Mouse (Mus musculus) neural tube, embryonic 12.5 days (tissue): ENCODE results near the gene Chst11. TPM values are rescaled to one million over a fixed set of nuclear protein-coding genes. Genes with fewer than 3 reads are reported as not detected.
A peak's percentile ranks its signal among the peaks of the same experiment; 100 is the strongest.

Source experiments
- ATAC-seq: fragments of 200-750 bp; cut with Nextera tagmentation; 2 replicates; pipeline ENCODE4 v1.8.0; 2017; ENCODE audit warnings: low read depth, mild to moderate bottlenecking, moderate TSS enrichment, moderate library complexity; ENCODE audit not compliant: low FRiP score
- H3K27ac ChIP-seq: fragments of 300-500 bp; sonication (generic); 2 replicates; pipeline ENCODE4 v1.5.1; 2016
- H3K27me3 ChIP-seq: fragments of 300-500 bp; sonication (generic); replicated peaks from 2 replicates; pipeline ENCODE4 v1.6.1; 2016; ENCODE audit warnings: mild to moderate bottlenecking
- H3K36me3 ChIP-seq: fragments of 300-500 bp; sonication (generic); 2 replicates; pipeline ENCODE4 v1.6.1; 2016; ENCODE audit warnings: mild to moderate bottlenecking
- H3K4me1 ChIP-seq: fragments of 300-500 bp; sonication (generic); 2 replicates; pipeline ENCODE4 v1.6.1; 2016
- H3K4me2 ChIP-seq: fragments of 300-500 bp; sonication (generic); replicated peaks from 2 replicates; pipeline ENCODE4 v1.6.1; 2016; ENCODE audit warnings: mild to moderate bottlenecking
- H3K4me3 ChIP-seq: fragments of 300-500 bp; sonication (generic); 2 replicates; pipeline ENCODE4 v1.5.1; 2016
- H3K9ac ChIP-seq: fragments of 300-500 bp; sonication (generic); 2 replicates; pipeline ENCODE4 v1.6.1; 2016; ENCODE audit warnings: mild to moderate bottlenecking
- H3K9me3 ChIP-seq: fragments of 300-500 bp; sonication (generic); 2 replicates; pipeline ENCODE4 v1.6.1; 2016; ENCODE audit warnings: mild to moderate bottlenecking
- WGBS: fragments of 180-500 bp; shearing (Covaris S2); methylation state at CpG from one replicate; pipeline ENCODE4 v1.1.7; 2016; 5-methylcytosine and 5-hydroxymethylcytosine counted together
- polyA plus RNA-seq: library from polyadenylated mRNA; unstranded; fragments of >200 nt; fragmentation: Nextera tagmentation; extraction: Ambion mirVana; gene quantifications from 2 replicates; pipeline ENCODE4 v1.2.1, GENCODE M21; 2016

Gene Chst11
- polyA plus RNA-seq, 1 experiment from 2014 or later = 3.1 TPM

DNA sequence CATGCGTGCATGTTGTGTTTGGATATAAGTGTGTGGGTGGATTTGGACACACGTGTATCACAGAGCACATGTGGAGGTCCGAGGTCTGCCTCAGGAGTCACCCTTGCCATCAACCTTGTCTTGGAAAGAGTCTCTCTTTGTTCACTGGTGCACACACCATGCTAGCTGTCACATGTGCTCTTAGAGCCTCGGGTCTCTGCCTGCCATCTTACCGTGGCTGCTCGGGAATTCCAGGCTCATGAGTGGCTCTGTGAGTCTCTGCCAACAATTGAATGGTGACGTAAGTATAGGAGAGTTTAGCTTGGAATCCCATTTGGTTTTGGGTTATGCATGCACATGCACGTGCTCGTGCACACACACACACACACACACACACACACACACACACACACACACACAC lies 214.0 kb downstream of the Chst11 start:
- Histone ChIP-seq H3K4me1 (no peaks in the 10 kb centered on the region), H3K4me3 (no peak overlapping the region), H3K9ac (no peak overlapping the region), H3K27ac (no peak overlapping the region), H3K27me3 (no peaks in the 10 kb centered on the region), H3K36me3 (no peaks in the 10 kb centered on the region), H3K4me2 (no peak overlapping the region), H3K9me3 (no peaks in the 10 kb centered on the region)
- no peak for ATAC-seq
- 81% methylated on average over 9 of the region's 9 CpGs for WGBS

DNA sequence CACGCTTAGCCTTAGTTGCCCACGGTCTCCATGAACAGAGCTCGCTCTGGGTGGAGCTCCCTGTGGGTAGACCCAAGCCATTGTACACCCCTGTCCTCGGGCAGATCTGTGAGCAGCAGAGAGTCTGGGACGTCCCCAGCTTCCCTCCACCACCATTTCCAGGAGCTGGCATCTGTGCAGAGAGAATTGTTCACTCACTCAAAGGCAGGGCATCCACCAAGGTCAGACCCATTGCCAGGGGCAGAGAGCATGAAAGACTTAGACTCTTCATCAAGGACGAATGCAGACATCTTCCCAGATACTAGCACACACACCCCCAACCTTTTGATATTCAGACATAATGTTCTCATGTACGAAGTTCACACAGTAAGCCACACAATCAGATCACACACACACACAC lies 216.2 kb downstream of the Chst11 start:
- Histone ChIP-seq H3K4me2 (no peak overlapping the region), H3K9ac (no peak overlapping the region), H3K36me3 (no peaks in the 10 kb centered on the region), H3K9me3 (no peaks in the 10 kb centered on the region), H3K4me3 (no peak overlapping the region), H3K27ac (no peak overlapping the region), H3K27me3 (no peaks in the 10 kb centered on the region), H3K4me1 (no peaks in the 10 kb centered on the region)
- ATAC-seq = no peak
- 80% methylated on average over 7 of the region's 7 CpGs for WGBS

DNA sequence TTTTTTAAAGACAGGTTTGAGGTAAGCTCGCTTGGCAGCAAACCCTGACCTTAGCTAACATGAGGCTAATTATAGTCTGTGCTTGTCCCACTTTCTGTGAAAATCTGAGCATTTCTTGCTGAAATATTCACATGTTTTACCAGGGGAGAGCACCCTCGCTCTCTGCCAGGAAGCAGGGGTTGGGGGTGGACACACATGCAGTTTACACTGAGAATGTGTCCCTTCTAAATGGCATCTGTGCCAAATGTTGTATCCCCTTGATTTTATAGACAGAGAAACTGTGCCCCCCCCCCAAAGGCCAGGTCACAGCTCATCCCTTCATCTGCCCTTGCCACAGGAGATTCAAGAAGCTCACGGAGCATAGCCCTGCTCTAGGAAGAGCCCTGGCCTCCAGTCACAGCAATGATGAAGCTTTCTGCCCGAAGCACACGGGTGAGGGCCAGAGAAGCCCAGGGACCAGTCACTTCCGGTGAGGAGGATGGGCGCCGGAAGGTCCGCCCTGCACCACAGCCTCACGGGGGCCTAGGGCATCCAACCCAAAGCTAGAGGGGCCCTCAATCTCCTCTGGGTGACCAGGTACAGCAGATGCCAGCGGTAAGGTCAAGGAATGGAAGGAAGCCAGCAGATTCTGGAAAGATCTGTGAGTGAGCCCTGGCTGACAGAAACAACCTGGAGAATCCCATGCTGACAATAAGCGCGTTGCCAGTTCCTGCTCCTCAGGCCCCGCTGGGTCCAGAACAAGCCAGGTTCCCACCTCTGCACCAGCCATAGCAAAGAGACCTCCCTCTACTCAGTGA lies 217.8 kb downstream of the Chst11 start:
- no peak overlapping the region for H3K4me3 ChIP-seq
- no peak overlapping the region for H3K4me2 ChIP-seq
- H3K4me1 ChIP-seq = no peaks in the 10 kb centered on the region
- no peaks in the 10 kb centered on the region for H3K27me3 ChIP-seq
- no peaks in the 10 kb centered on the region for H3K9me3 ChIP-seq
- WGBS = 89% methylated on average over 14 of the region's 14 CpGs
- no peaks in the 10 kb centered on the region for H3K36me3 ChIP-seq
- H3K27ac ChIP-seq = no peak overlapping the region
- H3K9ac ChIP-seq = no peak overlapping the region
- ATAC-seq = no peak

DNA sequence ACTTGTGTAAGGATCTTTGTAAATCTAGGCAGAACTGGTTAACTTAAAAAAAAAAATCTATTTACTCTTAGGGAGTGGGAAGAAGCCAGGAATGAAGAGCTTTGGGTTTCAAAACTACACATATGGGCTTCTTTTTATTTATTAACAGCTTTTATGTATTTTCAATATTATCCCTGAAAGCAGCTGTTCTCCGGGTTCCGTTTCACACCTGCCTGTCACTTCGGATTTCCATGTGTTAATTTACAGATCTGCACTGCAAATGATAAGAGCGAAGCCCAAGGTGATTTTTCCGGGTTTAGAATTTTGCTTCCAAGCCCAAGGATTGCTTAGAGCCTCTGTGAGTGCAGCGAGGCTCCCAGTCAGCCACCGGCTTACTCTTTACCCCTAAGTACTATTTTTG lies 223.1 kb downstream of the Chst11 start:
- Histone ChIP-seq H3K27ac (no peak overlapping the region), H3K4me2 (no peak overlapping the region), H3K27me3 (no peaks in the 10 kb centered on the region), H3K9me3 (no peaks in the 10 kb centered on the region), H3K4me1 (no peaks in the 10 kb centered on the region), H3K36me3 (no peaks in the 10 kb centered on the region), H3K9ac (no peak overlapping the region), H3K4me3 (no peak overlapping the region)
- WGBS = 90% methylated on average over 7 of the region's 7 CpGs
- no peak for ATAC-seq

DNA sequence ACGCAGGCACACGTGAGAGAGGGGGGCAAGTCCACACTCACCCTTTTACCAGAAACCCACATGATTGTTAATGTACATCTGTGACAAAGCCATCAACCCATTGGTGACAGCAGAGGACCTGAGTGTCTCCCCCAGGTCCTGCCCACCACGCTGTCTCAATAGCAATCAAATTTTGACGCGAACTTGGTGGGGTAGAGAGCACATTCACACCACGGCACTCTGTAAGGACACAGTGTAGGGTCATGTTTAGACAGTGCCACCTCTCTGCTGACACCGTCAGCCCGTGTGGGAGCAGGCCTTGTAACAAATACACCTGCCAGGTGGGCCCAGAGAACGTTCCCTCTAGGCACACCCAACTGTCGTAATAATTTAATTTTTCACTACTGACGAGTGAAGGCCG lies 224.1 kb downstream of the Chst11 start:
- H3K9ac ChIP-seq = no peak overlapping the region
- no peak overlapping the region for H3K4me2 ChIP-seq
- no peak overlapping the region for H3K4me3 ChIP-seq
- H3K36me3 ChIP-seq = no peaks in the 10 kb centered on the region
- no peak for ATAC-seq
- no peak overlapping the region for H3K27ac ChIP-seq
- no peaks in the 10 kb centered on the region for H3K4me1 ChIP-seq
- no peaks in the 10 kb centered on the region for H3K27me3 ChIP-seq
- 86% methylated on average over 12 of the region's 12 CpGs for WGBS
- H3K9me3 ChIP-seq = no peaks in the 10 kb centered on the region

DNA sequence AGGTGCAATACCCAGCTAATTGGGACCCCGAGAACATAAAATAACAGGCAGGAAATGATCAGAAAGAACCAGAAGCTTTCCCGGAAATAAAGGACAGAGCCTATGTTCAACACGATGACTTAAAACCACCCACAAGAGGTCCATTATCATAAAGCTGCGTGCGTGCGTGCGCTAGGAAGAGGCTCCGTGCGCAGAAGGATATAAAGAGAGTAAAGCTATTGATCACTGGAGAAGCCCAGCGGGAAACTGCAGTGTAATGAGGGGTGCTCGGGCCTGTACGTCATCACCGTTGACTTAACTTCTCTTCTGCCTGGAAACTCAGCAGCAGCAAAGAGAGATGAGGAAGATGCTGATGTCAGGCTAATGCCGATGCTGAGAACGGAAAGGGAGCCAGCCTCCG lies 224.8 kb downstream of the Chst11 start:
- no peak overlapping the region for H3K9ac ChIP-seq
- H3K4me1 ChIP-seq = no peaks in the 10 kb centered on the region
- 51% methylated on average over 16 of the region's 16 CpGs for WGBS
- ATAC-seq = no peak
- no peak overlapping the region for H3K4me3 ChIP-seq
- no peak overlapping the region for H3K27ac ChIP-seq
- no peaks in the 10 kb centered on the region for H3K9me3 ChIP-seq
- no peaks in the 10 kb centered on the region for H3K36me3 ChIP-seq
- H3K4me2 ChIP-seq = no peak overlapping the region
- H3K27me3 ChIP-seq = no peaks in the 10 kb centered on the region

DNA sequence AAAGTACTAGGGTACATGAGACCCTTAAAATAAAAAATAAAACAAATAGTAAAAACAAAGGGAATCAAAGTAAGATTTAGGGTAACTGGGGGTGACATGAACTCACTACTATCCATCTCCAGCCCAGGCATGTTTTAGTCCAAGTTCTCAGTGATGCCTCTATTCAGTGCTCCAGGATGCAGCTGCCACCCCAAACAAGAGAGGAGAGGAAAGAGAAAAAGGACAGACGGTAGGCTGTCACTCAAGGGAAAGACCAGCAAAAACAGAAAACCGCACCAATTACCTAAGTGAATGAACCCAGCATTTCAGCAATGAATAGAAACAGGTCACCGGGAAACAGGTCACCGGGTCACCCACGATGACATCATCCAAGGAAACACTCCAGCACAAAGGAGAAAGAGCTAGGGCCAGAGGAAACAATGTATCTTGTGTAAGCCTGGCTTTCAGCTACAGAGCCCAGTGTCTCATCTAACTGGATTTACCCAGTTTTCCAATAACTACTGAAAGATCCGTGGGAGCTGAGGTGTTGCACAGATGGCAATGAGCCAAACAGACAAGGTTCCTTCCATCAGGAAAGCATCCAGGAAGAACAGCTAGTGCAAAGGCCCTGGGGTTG lies 225.8 kb downstream of the Chst11 start:
- no peaks in the 10 kb centered on the region for H3K36me3 ChIP-seq
- no peak overlapping the region for H3K4me2 ChIP-seq
- no peak overlapping the region for H3K27ac ChIP-seq
- 36% methylated on average over 6 of the region's 6 CpGs for WGBS
- no peak overlapping the region for H3K9ac ChIP-seq
- no peaks in the 10 kb centered on the region for H3K9me3 ChIP-seq
- ATAC-seq = no peak
- H3K4me1 ChIP-seq = no peaks in the 10 kb centered on the region
- H3K27me3 ChIP-seq = no peaks in the 10 kb centered on the region
- H3K4me3 ChIP-seq = no peak overlapping the region

DNA sequence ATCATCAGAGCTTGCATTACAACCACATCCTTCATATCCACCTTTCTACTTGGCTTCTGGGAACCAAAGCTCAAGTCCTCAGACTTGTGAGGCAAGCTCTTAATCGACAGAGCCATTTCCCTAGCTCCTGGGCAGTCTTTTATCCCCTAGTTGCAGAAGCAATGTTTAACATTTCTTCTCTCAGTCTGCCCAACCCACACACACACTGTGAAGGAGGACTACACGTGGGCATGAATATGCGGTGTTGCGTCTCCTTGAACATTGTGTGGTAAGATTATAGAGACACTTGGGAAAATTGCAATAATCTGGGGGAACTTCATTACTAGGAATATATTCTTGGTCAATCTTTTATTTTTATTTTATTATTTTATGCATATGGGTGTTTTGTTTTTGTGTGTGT lies 227.3 kb downstream of the Chst11 start:
- H3K36me3 ChIP-seq = no peaks in the 10 kb centered on the region
- no peaks in the 10 kb centered on the region for H3K9me3 ChIP-seq

DNA sequence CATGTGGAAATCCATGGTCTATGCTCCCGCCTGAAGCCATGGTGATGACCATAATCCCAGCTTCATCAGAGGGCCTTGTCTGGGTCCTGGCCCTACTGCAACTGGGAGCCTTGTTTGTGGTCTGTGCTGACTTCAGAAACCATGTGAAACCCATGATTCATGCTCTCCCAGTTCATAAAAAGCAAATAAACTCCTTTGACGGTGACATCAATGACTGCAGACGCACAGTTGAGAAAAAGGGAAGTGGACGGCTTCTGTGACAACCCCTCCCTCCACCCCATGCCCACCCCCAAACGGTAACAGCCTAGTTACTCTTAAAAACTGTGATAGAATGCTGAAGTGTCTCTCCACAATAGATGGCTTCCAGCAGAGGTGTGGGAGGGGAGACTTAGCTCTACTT lies 230.3 kb downstream of the Chst11 start:
- Histone ChIP-seq H3K27me3 (no peaks in the 10 kb centered on the region), H3K27ac (no peak overlapping the region), H3K9ac (no peak overlapping the region), H3K4me3 (no peak overlapping the region), H3K4me1 (no peaks in the 10 kb centered on the region), H3K4me2 (no peak overlapping the region), H3K9me3 (no peaks in the 10 kb centered on the region), H3K36me3 (no peaks in the 10 kb centered on the region)
- WGBS = 70% methylated on average over 5 of the region's 5 CpGs
- ATAC-seq = no peak

More for the DNA sequence above, 227.3 kb downstream of the Chst11 start:
- Histone ChIP-seq H3K27me3 (no peaks in the 10 kb centered on the region), H3K4me2 (no peak overlapping the region), H3K9ac (no peak overlapping the region), H3K27ac (no peak overlapping the region), H3K4me3 (no peak overlapping the region), H3K4me1 (no peaks in the 10 kb centered on the region)
- no peak for ATAC-seq
- WGBS = 96% methylated on average over 4 of the region's 4 CpGs

DNA sequence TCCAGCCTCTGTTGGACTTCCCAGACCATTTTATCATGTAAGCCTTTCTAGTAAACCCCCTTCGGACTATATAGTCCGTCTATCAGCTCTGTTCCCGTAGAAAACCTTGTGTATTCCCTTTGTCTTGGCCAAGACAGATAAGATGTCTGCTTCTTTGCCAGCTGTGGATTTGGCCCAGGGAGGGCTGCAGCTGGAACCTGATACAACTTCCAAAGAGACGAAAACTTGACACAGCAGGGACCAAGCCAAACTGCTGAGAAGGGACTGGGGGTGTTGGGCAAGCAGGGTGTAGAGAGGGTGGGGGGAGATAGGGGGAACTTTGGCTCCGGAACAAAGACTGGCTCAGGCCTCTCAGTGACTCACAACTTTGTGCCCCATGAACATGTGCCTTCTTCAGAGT lies 232.0 kb downstream of the Chst11 start:
- WGBS = 80% methylated on average over 5 of the region's 5 CpGs
- no peak overlapping the region for H3K9ac ChIP-seq
- no peaks in the 10 kb centered on the region for H3K36me3 ChIP-seq
- no peak overlapping the region for H3K27ac ChIP-seq
- H3K4me1 ChIP-seq = no peaks in the 10 kb centered on the region
- no peaks in the 10 kb centered on the region for H3K27me3 ChIP-seq
- ATAC-seq = no peak
- H3K4me3 ChIP-seq = no peak overlapping the region
- H3K9me3 ChIP-seq = no peaks in the 10 kb centered on the region
- no peak overlapping the region for H3K4me2 ChIP-seq

DNA sequence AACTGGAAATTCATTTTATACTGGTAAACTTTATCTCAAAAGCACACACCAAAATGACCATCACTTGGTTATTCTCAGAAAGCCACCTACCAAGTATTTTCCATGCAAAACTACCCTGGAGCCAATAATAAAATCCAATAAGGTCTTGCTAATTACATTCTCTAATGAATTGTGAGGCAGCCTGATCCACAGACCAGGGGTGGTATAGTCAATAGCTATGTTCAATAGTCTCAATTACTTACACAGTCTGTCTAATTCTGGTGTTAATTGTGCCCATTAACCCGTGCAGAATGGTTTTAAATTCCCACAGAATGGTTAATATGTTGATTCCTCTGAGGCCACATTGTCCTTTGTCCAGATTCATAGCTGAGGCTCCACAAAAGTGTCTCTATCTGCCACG lies 233.5 kb downstream of the Chst11 start:
- Histone ChIP-seq H3K36me3 (no peaks in the 10 kb centered on the region), H3K4me1 (no peaks in the 10 kb centered on the region), H3K27ac (no peak overlapping the region), H3K9me3 (no peaks in the 10 kb centered on the region), H3K27me3 (no peaks in the 10 kb centered on the region), H3K9ac (no peak overlapping the region), H3K4me3 (no peak overlapping the region), H3K4me2 (no peak overlapping the region)
- no peak for ATAC-seq
- 46% methylated on average over 2 of the region's 2 CpGs for WGBS

DNA sequence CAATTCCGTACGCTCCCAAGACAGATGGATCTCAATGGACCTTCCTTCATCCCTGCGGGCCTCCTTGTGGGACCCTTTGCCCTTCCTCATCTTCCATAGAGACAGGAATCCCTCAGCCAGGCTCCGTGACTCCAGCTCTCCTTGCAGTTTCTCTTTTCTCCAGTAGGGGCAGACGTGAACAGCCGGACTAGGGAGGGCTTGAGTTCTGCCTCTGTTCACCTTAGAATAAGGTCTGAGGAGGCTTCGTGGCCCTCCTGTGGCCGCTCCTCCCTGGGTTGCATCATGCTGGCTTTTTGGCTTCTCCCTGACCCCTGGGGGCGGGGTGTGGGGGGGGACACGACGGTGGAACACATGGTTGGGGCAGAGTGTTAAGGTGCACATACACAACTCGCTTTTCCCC lies 234.4 kb downstream of the Chst11 start:
- no peaks in the 10 kb centered on the region for H3K36me3 ChIP-seq
- H3K4me3 ChIP-seq = no peak overlapping the region
- no peaks in the 10 kb centered on the region for H3K27me3 ChIP-seq
- H3K9ac ChIP-seq = no peak overlapping the region
- no peaks in the 10 kb centered on the region for H3K9me3 ChIP-seq
- H3K4me2 ChIP-seq = no peak overlapping the region
- no peak overlapping the region for H3K27ac ChIP-seq
- ATAC-seq = 0 out of 2 replicates have a peak, but pooled peaks have one; percentile 7
- WGBS = 28% methylated on average over 12 of the region's 12 CpGs
- no peaks in the 10 kb centered on the region for H3K4me1 ChIP-seq

DNA sequence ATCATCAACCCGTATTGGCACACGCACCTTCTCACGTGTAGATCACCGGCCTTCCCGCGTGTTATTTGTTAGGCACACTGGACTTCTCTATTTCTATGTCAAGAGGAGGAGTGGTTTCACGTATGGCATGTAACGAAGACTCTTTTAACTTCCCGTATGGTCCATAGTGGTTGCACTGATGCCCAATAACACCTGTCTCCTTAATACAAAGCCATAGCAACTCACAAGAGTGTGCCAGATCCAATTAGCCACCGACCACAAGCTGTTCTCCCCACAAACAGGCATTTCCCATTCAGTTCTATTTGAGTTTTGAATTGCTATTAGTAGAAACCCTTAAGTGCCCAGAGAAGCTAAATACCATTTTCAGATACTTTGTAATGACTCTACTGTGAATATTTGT lies 234.9 kb downstream of the Chst11 start:
- ATAC-seq = no peak

More for the DNA sequence above, 234.9 kb downstream of the Chst11 start:
- Histone ChIP-seq H3K9me3 (no peaks in the 10 kb centered on the region), H3K9ac (no peak overlapping the region), H3K36me3 (no peaks in the 10 kb centered on the region), H3K27ac (no peak overlapping the region), H3K27me3 (no peaks in the 10 kb centered on the region), H3K4me3 (no peak overlapping the region), H3K4me1 (no peaks in the 10 kb centered on the region), H3K4me2 (no peak overlapping the region)
- WGBS = 88% methylated on average over 10 of the region's 10 CpGs
